Mouse (Mus musculus) cerebellum, adult 11-12 months (tissue): ENCODE results near the gene Thsd7b.
"Not testable (repeated sequence)": the region's sequence is repeated elsewhere in the genome, so short reads cannot be mapped to it uniquely, and the experiment has no call there.

ENCODE experiments used
- DNase-seq: peaks from one replicate; pipeline ENCODE4 v3.0.0; 2022

Gene Thsd7b

DNA sequence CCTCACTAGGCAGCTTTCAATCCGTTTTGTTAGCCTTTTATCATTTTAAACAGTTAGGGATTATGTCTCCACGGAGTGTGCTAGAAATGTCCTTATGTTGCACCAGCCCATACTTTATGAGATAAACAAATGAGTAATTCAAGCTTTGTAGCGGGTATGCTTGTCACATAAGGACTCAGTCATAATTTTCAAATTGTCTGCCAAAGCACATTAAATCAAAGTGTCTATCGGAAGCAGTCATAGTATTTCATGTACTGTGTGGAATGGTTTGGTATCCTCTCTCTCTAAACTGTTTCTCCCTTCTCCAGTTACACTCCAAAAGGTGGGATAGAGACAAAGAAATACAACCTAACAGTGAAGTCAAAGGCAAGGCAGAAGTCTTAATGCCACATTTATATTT is 601.3 kb downstream of the Thsd7b start:
- no peak for DNase-seq

DNA sequence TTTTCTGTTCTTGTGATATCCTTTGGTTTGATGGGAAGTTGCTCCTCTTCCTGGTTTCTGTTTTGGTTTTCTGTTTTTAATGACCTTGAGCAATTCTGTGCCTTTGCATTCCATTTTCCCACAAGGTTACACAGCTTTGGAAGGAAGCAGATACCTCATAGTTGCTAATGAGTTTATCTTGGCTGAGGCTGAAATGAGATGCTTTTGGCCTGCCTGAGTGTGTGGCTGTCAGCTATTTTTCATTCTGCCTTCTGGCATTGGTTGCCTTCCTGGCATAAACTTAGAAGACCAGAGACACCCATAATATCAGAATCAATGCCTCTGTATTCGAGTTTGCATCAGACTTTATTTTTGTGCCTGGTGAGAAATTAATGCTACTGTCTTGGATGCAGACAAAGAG is 614.8 kb downstream of the Thsd7b start:
- no peak for DNase-seq

DNA sequence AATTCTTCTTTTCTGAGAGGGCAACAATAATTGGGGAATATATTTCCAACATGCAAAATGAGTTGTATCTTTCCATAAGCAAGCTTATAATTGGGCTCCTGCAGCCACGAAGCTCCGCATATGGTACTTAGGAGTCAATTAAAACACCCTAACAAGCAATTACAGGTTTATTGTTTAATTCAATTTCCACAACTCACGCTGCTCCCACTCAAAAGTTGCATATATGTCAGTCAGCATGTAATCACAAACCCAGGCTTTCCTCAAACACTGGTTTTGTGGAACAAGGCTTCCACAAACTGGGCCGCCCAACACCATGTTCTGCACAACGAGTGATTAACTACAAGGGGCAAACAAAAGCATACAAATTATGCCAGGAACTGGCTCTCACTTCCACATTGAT is 625.0 kb downstream of the Thsd7b start:
- no peak for DNase-seq

DNA sequence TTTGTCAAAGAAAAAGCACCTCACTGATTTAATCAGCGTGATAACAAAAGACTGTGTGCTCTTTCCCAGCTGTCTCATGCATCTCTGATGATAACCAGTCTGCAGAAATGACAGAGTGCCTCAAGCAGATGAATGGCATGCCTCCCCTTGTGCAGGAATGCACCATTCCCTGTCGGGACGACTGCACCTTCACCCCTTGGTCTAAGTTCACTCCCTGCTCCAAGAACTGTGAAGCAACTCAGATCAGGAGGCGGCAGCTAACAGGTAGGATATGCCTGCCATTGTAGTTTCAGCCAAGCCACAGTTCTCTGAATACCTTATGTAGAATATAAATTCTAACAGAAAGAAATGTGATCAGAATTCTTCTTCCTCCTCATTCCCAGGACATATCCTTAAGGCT is 642.4 kb downstream of the Thsd7b start:
- no peak for DNase-seq

DNA sequence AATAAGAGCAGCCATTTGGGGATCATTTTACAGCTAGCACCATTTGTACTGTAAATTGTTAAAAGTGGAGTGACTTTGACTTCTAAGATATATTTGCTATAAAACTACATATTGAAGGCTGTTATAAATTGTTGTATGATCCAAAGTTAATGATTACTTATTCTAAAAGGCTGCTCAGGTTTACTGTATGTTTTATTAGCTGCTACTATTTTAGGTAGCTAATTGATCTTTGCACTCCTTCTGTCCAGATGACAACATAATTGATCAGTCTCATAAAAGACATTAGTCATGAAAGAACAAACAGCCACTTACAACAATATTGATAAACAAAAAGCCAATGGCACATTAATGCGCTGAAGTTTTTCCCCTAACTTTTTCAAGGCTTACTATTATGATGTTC is 644.5 kb downstream of the Thsd7b start:
- no peak for DNase-seq

DNA sequence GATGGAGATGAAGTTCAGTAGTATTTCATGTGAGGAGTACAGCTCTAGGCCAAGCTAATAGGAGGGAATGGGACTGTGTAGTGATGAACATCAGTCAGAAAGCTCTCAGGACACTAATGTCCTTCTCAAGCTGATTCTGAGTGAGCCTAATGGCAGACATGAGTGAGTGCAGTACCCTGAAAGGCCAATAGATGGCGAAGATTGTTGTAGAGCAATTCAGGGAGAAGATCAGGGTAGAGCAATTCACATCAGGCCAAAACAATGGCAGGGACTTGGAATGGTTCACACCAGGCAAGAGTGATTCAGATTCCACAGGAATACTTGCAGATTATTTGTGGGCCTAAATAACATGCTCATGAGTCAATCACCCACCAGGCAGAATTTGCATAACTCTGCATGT is 646.3 kb downstream of the Thsd7b start:
- DNase-seq, result no peak

DNA sequence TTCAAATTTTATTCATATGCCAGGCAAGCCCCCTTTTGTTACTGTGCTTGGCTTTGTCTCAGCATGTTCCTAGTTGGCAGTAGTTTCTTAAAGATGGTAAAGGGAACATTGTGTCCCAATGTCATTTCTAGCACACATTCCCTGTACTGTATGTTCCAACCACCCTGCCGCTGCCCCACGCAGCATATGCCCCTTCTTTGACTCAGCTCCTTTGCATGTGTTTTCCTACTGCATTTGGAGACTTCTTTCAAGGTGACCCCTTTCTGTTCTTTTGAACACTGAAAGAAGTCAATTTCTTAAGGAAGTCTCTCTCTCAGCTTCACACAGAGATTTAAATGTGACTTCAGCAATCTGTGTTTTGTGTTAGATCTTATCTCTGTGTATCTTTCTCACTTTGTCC is 657.9 kb downstream of the Thsd7b start:
- DNase-seq, result no peak

- no peak for DNase-seq
Observed at GRCm38 (mm10) chr1:129943116-129943515, 670.0 kb downstream of the Thsd7b start.

DNA sequence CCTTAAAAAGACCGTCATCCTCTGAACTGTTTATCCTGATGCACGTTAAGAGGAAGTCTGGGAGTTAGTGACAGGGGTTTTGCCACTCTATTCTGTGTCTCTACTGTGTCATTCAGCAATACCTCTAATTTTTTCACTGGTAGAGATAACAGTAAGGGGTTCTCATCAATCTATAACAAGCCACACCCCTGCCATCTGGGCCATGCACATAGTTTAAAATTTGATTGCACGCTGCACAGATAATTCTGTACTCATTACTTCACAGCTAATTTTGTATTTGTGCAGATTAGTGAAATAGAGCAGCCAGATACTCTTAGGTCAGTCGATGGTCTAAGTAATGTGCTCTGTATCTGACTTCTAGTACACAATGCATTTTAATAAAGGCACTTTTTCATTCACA is 673.9 kb downstream of the Thsd7b start:
- no peak for DNase-seq

GRCm38 (mm10) chr1:129955478-129955877 is 682.4 kb downstream of the Thsd7b start:
- DNase-seq, result no peak

GRCm38 (mm10) chr1:129956625-129957024 is 683.5 kb downstream of the Thsd7b start:
- no peak for DNase-seq

DNA sequence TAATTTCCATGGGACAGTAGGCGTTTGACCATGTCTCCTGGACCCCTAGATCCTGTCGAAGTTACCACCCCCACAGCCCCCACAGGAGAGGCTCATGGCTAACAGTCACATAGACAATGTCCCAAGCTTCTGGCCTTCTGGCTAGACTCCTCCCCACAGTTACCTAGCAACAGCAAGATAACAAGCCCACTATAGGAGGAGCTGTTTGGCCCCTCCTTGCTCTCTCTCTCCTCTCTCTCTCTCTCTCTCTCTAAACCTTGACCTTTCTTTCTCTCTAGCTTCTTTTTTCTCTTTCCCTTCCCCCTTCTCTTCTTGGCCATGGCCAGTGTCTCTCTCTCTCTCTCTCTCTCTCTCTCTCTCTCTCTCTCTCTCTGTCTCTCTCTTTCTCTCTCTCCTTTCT is 686.2 kb downstream of the Thsd7b start:
- DNase-seq, result not testable (repeated sequence)

GRCm38 (mm10) chr1:129963166-129963565 is 690.1 kb downstream of the Thsd7b start:
- DNase-seq, result no peak

- not testable (repeated sequence) for DNase-seq
Observed at GRCm38 (mm10) chr1:129989247-129989646, 716.1 kb downstream of the Thsd7b start.

GRCm38 (mm10) chr1:129990821-129991220 is 717.7 kb downstream of the Thsd7b start:
- no peak for DNase-seq

GRCm38 (mm10) chr1:130055012-130055411 is 781.9 kb downstream of the Thsd7b start:
- no peak for DNase-seq

DNA sequence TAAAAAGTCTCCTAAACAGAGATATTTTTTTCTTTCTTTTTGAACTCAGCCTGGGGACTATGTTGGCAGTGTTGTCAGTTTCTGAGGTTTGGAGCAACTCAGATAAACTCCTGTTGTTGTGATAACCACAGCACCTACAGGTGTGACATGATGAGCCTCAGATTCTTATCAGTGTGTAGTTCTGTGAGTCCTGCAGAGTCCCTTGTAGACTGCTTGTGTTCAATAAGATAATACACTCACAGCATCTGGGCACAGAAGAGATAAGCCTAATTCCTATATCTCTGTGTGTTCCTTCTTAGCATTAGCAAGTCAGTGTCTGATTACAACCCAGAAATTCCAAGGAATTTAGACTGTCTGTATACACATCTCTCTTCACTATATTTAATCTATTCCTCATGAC is 789.0 kb downstream of the Thsd7b start:
- no peak for DNase-seq

GRCm38 (mm10) chr1:130066193-130066959 is 793.3 kb downstream of the Thsd7b start:
- no peak for DNase-seq

DNA sequence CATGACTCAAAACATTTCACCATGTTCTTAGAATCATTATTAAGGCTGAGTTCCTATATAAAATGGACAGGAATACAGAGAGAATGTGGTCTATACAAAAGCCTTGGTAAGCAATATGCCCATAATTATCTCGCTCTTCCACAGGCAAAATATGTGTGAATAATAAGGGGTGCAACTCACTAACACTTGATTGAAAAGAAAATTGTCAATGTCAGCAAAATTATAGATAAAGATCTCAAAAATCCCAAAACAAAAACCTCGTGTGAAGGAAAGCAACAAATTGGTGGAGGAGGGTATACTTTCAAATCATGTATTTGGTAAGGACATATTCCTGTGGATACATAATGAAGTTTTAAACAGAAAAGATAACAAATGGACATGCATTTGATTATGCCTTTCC is 810.7 kb downstream of the Thsd7b start:
- no peak for DNase-seq

DNA sequence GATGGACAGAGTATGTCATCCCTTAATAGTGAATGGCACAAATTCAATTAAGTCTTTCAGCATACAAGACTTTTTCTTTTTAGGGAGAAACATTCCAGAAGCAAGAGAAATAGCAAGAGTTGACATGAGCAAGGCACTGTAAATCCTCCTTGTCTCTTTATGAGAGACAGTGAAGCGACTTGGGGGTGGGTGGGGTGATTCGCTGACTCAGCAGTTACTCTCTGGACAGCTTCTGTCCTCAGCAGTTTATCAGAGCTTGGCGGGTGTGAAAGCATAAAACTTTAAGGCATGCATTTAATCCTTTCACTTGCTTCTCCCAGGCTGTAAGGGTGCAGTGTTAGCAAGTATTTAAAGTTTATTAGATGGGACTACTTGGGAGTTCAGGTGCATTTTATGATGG is 812.1 kb downstream of the Thsd7b start:
- no peak for DNase-seq

DNA sequence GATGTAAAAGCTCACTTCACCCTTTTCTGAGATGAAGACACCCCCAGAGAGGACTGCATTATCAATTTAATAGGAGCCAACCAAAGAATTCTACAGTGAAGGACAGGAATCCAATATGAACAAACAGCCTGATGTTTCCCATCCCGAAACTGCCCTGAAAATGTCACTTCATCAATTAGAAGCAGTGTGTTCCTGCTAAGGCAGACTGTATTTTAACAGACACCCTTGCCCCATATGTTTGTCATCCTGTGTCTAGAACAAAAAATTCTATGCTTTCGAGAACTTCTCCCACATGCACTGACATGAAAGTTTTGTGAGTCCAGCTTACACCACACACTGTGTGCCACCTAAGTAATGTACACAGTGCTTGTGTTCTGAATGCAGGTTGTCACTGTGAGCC is 812.8 kb downstream of the Thsd7b start:
- no peak for DNase-seq

- no peak for DNase-seq
Observed at GRCm38 (mm10) chr1:130099227-130099626, 826.1 kb downstream of the Thsd7b start.

DNA sequence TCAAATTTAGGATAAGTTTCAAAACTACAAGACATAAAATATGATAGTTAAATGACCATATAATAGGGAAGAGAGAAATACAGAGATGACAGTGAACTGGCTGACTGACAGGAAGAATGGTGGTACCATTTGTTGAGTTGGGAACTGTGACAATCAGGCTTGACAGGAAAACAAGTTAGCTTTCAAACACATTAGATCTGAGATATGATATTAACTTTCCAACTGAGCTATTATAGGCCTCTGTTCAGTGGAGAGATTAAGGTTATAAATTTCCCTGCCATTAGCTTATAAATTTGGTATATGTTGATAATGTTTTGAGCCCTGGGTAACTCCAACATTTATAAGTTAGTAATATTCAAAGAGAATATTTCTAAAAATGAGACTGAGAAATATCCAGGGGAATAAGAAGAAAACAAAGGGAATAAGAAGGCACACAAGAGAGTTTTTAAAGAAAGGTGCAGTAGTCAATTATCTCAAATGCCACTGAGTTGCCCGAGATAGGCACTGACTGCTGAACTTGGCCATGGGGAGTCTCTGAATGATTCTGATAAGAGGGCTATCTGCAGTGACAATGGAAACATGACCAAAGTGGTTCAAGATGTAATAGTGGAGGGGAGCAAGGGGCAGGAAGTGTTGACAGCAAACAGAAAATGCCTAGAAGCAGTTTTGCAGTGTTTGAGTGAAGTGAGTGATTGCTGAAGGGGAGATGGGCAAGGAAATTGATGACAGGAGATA is 839.6 kb downstream of the Thsd7b start:
- DNase-seq, result no peak

DNA sequence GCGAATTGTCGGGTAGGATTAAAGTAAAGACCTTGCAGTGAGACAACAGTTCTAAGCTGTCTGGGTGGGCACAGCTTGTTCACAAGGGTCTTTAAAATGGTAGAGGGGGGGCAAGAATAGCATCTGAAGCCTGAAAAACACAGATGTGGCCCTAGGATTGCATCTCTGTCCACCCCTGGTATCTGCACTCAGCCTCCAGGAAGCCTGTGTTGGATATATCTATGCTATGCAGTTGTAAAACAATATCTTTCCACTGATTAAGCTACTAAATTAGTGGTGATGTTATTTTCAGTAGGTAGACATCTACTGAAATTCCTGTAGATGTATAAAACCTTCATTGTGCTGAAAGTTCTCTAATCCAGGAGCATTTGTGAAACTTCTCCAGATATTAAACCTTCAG is 840.4 kb downstream of the Thsd7b start:
- no peak for DNase-seq

GRCm38 (mm10) chr1:130130901-130131300 is 857.8 kb downstream of the Thsd7b start:
- DNase-seq, result no peak
